Mouse (Mus musculus): ENCODE results near the gene Pcnx. TPM values are rescaled to one million over a fixed set of nuclear protein-coding genes. Genes with fewer than 3 reads are reported as not detected.
"Not testable (repeated sequence)": the region's sequence is repeated elsewhere in the genome, so short reads cannot be mapped to it uniquely, and the experiment has no call there.

Gene Pcnx
- polyA plus RNA-seq, 1 experiment = not detected

- no peak overlapping the region for H3K27ac ChIP-seq (ENCODE audit: insufficient read depth, low read depth, low read length)
- peaks cover 7% of the 10 kb centered on the region; the same call in 1 of the 2 replicates for H3K4me1 ChIP-seq (ENCODE audit: control insufficient read depth, insufficient read depth, low read length)
- 89% methylated on average over 2 of the region's 2 CpGs for WGBS
- H3K4me3 ChIP-seq (ENCODE audit: insufficient read depth, low read depth, low read length) = no peak overlapping the region
- TF ChIP-seq CTCF (IDR thresholded peaks at IDR 0.05; ENCODE audit: insufficient read depth, low read depth, low read length) (no peak), POLR2A (IDR thresholded peaks at IDR 0.05; ENCODE audit: insufficient read depth, low read depth, low read length) (no peak)
Observed at GRCm38 (mm10) chr12:81979312-81979711, 119.5 kb downstream of the Pcnx start.

GRCm38 (mm10) chr12:81992106-81992505 is 132.3 kb downstream of the Pcnx start:
- Histone ChIP-seq H3K4me1 (ENCODE audit: control insufficient read depth, insufficient read depth, low read length) (no peaks in the 10 kb centered on the region), H3K4me3 (ENCODE audit: insufficient read depth, low read depth, low read length) (no peak overlapping the region), H3K27ac (ENCODE audit: insufficient read depth, low read depth, low read length) (no peak overlapping the region)
- 77% methylated on average over 4 of the region's 4 CpGs for WGBS
- no peak for TF ChIP-seq CTCF (IDR thresholded peaks at IDR 0.05; ENCODE audit: insufficient read depth, low read depth, low read length)
- no peak for TF ChIP-seq POLR2A (IDR thresholded peaks at IDR 0.05; ENCODE audit: insufficient read depth, low read depth, low read length)

GRCm38 (mm10) chr12:81992996-81993395 is 133.2 kb downstream of the Pcnx start:
- 90% methylated on average over 6 of the region's 6 CpGs for WGBS
- Histone ChIP-seq H3K4me1 (ENCODE audit: control insufficient read depth, insufficient read depth, low read length) (no peaks in the 10 kb centered on the region), H3K27ac (ENCODE audit: insufficient read depth, low read depth, low read length) (no peak overlapping the region), H3K4me3 (ENCODE audit: insufficient read depth, low read depth, low read length) (no peak overlapping the region)
- TF ChIP-seq CTCF (IDR thresholded peaks at IDR 0.05; ENCODE audit: insufficient read depth, low read depth, low read length) (no peak), POLR2A (IDR thresholded peaks at IDR 0.05; ENCODE audit: insufficient read depth, low read depth, low read length) (no peak)

- 87% methylated on average over 20 of the region's 20 CpGs for whole genome bisulfite sequencing
- no peaks in the 10 kb centered on the region for H3K4me1 ChIP-seq (ENCODE audit: control insufficient read depth, insufficient read depth, low read length)
- H3K27ac ChIP-seq (ENCODE audit: insufficient read depth, low read depth, low read length) = no peak overlapping the region
- no peak overlapping the region for H3K4me3 ChIP-seq (ENCODE audit: insufficient read depth, low read depth, low read length)
- TF ChIP-seq POLR2A (IDR thresholded peaks at IDR 0.05; ENCODE audit: insufficient read depth, low read depth, low read length) (no peak), CTCF (IDR thresholded peaks at IDR 0.05; ENCODE audit: insufficient read depth, low read depth, low read length) (no peak)
Observed at GRCm38 (mm10) chr12:81994911-81995667, 135.3 kb downstream of the Pcnx start.

- Histone ChIP-seq H3K4me3 (ENCODE audit: insufficient read depth, low read depth, low read length) (no peak overlapping the region), H3K4me1 (ENCODE audit: control insufficient read depth, insufficient read depth, low read length) (no peaks in the 10 kb centered on the region), H3K27ac (ENCODE audit: insufficient read depth, low read depth, low read length) (no peak overlapping the region)
- WGBS = 87% methylated on average over 14 of the region's 14 CpGs
- TF ChIP-seq POLR2A (IDR thresholded peaks at IDR 0.05; ENCODE audit: insufficient read depth, low read depth, low read length) = no peak
- no peak for TF ChIP-seq CTCF (IDR thresholded peaks at IDR 0.05; ENCODE audit: insufficient read depth, low read depth, low read length)
Observed at GRCm38 (mm10) chr12:81996679-81997362, 137.0 kb downstream of the Pcnx start.

GRCm38 (mm10) chr12:81997497-81997896 is 137.7 kb downstream of the Pcnx start:
- 70% methylated on average over 3 of the region's 3 CpGs for WGBS
- no peak for TF ChIP-seq CTCF (IDR thresholded peaks at IDR 0.05; ENCODE audit: insufficient read depth, low read depth, low read length)
- no peak overlapping the region for H3K4me3 ChIP-seq (ENCODE audit: insufficient read depth, low read depth, low read length)
- no peaks in the 10 kb centered on the region for H3K4me1 ChIP-seq (ENCODE audit: control insufficient read depth, insufficient read depth, low read length)
- no peak overlapping the region for H3K27ac ChIP-seq (ENCODE audit: insufficient read depth, low read depth, low read length)

DNA sequence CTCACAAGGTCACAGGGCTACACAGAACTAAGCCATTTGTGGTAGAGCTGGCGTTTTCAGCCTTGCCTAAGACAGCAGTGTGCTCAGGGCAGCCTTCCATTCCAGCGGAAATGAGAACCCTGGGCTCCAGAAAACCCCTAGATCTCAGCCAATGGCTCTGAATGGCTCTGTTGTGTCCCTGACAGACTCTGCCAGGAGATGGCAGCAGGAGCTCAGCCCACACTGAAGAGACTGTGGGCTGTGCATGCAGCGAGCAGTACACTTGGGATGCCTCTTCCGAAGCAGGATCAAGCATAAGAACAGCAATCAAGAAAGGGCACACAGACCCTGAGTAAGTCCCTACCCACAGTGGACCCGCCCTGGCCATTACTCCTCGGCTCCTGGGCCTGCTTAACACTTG is 142.9 kb downstream of the Pcnx start:
- not testable (repeated sequence) for H3K4me3 ChIP-seq (ENCODE audit: insufficient read depth, low read depth, low read length); H3K27ac ChIP-seq (ENCODE audit: insufficient read depth, low read depth, low read length); H3K4me1 ChIP-seq (ENCODE audit: control insufficient read depth, insufficient read depth, low read length)
- WGBS = no CpG with 5 or more reads among the region's 6 CpGs

GRCm38 (mm10) chr12:82025901-82026633 is 166.2 kb downstream of the Pcnx start:
- WGBS = no CpG with 5 or more reads among the region's 6 CpGs
- not testable (repeated sequence) for H3K27ac ChIP-seq (ENCODE audit: insufficient read depth, low read depth, low read length); H3K4me3 ChIP-seq (ENCODE audit: insufficient read depth, low read depth, low read length); H3K4me1 ChIP-seq (ENCODE audit: control insufficient read depth, insufficient read depth, low read length)

DNA sequence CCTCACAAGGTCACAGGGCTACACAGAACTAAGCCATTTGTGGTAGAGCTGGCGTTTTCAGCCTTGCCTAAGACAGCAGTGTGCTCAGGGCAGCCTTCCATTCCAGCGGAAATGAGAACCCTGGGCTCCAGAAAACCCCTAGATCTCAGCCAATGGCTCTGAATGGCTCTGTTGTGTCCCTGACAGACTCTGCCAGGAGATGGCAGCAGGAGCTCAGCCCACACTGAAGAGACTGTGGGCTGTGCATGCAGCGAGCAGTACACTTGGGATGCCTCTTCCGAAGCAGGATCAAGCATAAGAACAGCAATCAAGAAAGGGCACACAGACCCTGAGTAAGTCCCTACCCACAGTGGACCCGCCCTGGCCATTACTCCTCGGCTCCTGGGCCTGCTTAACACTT is 173.7 kb downstream of the Pcnx start:
- H3K27ac ChIP-seq (ENCODE audit: insufficient read depth, low read depth, low read length); H3K4me1 ChIP-seq (ENCODE audit: control insufficient read depth, insufficient read depth, low read length); H3K4me3 ChIP-seq (ENCODE audit: insufficient read depth, low read depth, low read length): not testable (repeated sequence)
- WGBS = no CpG with 5 or more reads among the region's 6 CpGs

DNA sequence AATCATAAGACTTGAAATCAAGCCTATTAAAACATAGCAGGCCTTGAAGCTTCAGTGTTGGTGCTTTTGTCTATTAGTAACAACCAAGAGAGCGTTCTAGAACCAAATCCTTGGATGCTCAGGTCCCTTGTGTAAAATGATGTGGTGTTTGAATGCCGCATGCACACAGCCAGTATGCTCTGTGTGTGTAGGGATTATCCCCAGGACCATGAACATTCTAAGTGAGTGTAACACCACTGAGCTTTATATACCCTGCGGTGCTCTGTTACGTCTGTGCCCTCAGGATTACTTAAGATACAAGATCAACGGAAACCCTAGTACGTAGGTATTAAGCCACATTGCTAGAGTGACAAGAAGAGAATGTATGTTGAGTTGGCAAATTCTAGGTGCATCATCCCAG is 174.2 kb downstream of the Pcnx start:
- not testable (repeated sequence) for H3K27ac ChIP-seq (ENCODE audit: insufficient read depth, low read depth, low read length); H3K4me1 ChIP-seq (ENCODE audit: control insufficient read depth, insufficient read depth, low read length); H3K4me3 ChIP-seq (ENCODE audit: insufficient read depth, low read depth, low read length)
- no CpG with 5 or more reads among the region's 6 CpGs for WGBS

- not testable (repeated sequence) for H3K4me3 ChIP-seq (ENCODE audit: insufficient read depth, low read depth, low read length); H3K4me1 ChIP-seq (ENCODE audit: control insufficient read depth, insufficient read depth, low read length); H3K27ac ChIP-seq (ENCODE audit: insufficient read depth, low read depth, low read length)
- no CpG with 5 or more reads among the region's 4 CpGs for WGBS
Observed at GRCm38 (mm10) chr12:82044078-82044477, 184.3 kb downstream of the Pcnx start.
